Mouse (Mus musculus) kidney, postnatal 14 days (tissue): ENCODE results near the gene Toe1.

Experiments
- DNase-seq: peaks from one replicate; pipeline ENCODE4 v3.0.0; 2022; ENCODE audit warnings: mixed read lengths

Toe1 gene

GRCm38 (mm10) chr4:116788956-116789355 is 18.5 kb downstream of the Toe1 start:
- peak; percentile 89 for DNase-seq

GRCm38 (mm10) chr4:116787985-116788760 is 19.3 kb downstream of the Toe1 start:
- DNase-seq, result no peak

GRCm38 (mm10) chr4:116786587-116786986 is 20.9 kb downstream of the Toe1 start:
- no peak for DNase-seq

- no peak for DNase-seq
These were observed 25.3 kb downstream of the Toe1 start for GRCm38 (mm10) chr4:116782171-116782570.

GRCm38 (mm10) chr4:116781366-116781765 is 26.1 kb downstream of the Toe1 start:
- DNase-seq, result no peak

- no peak for DNase-seq
These were observed 26.9 kb downstream of the Toe1 start for GRCm38 (mm10) chr4:116780541-116780940.

- no peak for DNase-seq
These were observed 30.4 kb downstream of the Toe1 start for GRCm38 (mm10) chr4:116777079-116777478.

GRCm38 (mm10) chr4:116776391-116776790 is 31.0 kb downstream of the Toe1 start:
- no peak for DNase-seq

- DNase-seq, result no peak
These were observed 38.4 kb downstream of the Toe1 start for GRCm38 (mm10) chr4:116769060-116769459.

- DNase-seq, result no peak
These were observed 38.9 kb downstream of the Toe1 start for GRCm38 (mm10) chr4:116768510-116768909.

GRCm38 (mm10) chr4:116764001-116764400 is 43.4 kb downstream of the Toe1 start:
- DNase-seq, result no peak

- DNase-seq, result no peak
These were observed 45.5 kb downstream of the Toe1 start for GRCm38 (mm10) chr4:116761914-116762313.

- DNase-seq, result no peak
These were observed 57.7 kb downstream of the Toe1 start for GRCm38 (mm10) chr4:116749750-116750149.
